Mouse (Mus musculus) MN1 (cell line): ENCODE data around the gene Nfxl1.

Experiments
- DNase-seq: peaks from one replicate; pipeline ENCODE4 v3.0.0-alpha.2; 2016; ENCODE audit warnings: low spot score

Nfxl1 gene

DNA sequence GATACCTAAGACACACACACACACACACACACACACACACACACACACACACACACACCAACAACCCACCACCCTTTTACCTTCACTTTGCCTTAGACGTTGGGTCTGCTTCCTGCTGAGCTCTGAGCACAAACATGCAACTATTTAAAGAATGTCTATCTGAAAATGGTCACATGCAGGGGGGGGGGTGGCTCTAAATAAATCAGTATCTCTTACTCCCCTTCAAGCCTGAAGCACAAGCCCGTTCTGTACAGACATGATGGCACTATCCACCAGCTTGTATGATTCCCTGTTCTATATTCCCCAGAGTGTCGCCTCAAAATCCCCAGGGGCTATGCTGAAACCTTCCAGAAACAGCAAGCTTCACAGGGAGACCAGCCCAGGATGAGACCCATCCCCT is 57.7 kb downstream of the Nfxl1 start:
- DNase-seq: no peak

- no peak for DNase-seq
Measured at GRCm38 (mm10) chr5:72498271-72498670, 61.2 kb downstream of the Nfxl1 start.

DNA sequence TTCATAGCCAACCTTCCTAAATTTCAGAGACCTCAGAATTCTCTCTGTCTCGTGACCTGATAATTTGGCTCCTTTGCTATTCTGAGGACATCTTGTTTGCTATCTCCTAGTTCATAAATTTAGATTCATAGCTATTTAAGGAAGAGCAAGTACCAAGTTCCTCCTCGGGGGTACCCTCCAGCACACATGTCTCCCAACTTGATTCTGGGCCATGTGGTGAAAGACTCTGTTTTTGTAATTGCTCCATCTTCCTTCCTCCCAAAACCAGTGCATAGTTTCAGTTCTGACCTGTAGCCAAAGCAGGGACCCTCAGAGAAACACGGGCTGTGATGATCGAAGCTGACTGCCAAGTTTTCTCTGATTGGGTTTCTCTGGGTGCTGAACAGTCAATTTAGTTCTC is 62.7 kb downstream of the Nfxl1 start:
- DNase-seq: no peak

DNA sequence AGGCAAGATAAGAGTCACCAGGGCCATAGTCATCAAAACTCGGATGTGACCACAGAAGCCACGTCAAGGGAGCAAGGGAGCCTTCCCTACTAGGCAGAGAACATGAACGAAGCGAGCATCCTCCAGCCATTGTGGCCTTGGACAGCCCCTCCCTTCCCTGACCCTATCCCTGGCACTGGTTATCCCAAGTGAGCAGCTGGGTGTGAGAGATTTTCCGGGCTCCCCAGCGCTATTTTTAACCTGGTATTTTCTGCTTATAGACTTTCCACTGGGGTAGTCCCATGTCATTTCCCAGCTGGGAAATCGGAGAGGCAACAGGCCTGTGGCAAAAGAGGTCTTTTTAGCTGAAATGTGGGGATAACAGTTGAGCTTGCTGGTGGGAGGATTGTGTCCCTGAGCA is 65.6 kb downstream of the Nfxl1 start:
- no peak for DNase-seq

GRCm38 (mm10) chr5:72491232-72491631 is 68.3 kb downstream of the Nfxl1 start:
- no peak for DNase-seq

DNA sequence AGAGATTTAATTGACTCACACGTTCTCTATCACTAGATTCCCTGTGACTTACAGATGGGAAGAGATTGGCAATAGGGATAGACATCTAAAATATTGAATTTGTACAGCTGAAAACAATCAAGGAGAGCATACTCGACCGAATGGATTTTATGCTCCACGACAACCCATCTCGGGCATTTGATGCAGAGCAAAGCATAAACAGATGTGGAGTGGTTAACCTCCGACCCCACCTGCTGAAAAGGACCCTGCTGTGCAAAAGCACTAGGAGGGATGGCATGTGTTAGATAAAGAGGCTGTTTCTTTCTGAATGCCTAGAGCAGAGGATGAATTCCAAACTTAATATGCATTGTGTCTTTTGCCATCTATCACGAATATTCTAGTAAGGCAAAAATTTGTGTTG is 79.0 kb downstream of the Nfxl1 start:
- no peak for DNase-seq

DNA sequence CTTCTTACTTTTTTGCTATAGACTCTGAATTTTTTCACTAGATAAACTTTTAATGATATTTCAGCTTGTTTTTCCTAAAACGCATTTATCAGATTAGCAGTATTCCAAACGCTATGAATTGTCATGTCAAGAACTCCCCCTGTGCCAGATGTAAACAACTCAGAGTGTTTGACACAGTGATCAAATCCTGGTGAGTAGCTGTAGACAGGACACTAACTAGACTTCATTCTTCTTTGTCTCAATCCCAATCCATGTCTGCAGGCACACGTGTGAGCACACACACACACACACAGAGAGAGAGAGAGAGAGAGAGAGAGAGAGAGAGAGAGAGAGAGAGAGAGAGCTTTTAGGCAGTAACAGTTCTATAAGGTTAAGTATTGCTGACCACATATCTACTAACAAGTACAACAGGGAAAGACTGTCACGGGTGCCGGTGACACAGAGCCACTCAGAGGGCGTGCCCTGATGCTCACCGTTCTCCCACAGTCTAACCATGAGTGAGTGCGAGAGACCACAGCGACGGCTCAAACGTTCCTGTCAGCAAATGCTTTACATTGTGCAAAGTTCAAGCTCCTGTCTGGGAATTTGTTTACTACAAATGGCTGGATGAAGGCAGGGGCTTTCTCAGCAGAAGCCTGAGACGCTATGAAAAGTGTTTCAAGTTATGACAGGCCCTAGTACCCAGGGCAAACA is 87.0 kb downstream of the Nfxl1 start:
- no peak for DNase-seq

GRCm38 (mm10) chr5:72471746-72472145 is 87.7 kb downstream of the Nfxl1 start:
- DNase-seq: no peak

- no peak for DNase-seq
Measured at GRCm38 (mm10) chr5:72464932-72465331, 94.6 kb downstream of the Nfxl1 start.
